Mouse (Mus musculus) brain, embryonic 14.5 days (tissue): ENCODE measurements at regions not wholly inside any gene's neighbourhood (a gene's known extent, or its start where the extent isn't known, plus 50 kb on each side); places are given as distances from the start of the nearest gene placed in this dataset.

Experiments used
- CTCF ChIP-seq: fragments of 200-500 bp; IDR thresholded peaks from 2 replicates; pipeline ENCODE4 v1.5.1; 2012; ENCODE audit warnings: inconsistent platforms, mild to moderate bottlenecking, moderate library complexity, borderline replicate concordance; ENCODE audit not compliant: insufficient read depth, insufficient read length; ENCODE audit errors: extremely low read depth
- POLR2A ChIP-seq: fragments of 200-500 bp; IDR thresholded peaks from 2 replicates; pipeline ENCODE4 v1.6.1; 2012; ENCODE audit warnings: mild to moderate bottlenecking, inconsistent platforms, borderline replicate concordance; ENCODE audit not compliant: poor library complexity, insufficient read depth, insufficient read length, severe bottlenecking; ENCODE audit errors: extremely low read depth

DNA sequence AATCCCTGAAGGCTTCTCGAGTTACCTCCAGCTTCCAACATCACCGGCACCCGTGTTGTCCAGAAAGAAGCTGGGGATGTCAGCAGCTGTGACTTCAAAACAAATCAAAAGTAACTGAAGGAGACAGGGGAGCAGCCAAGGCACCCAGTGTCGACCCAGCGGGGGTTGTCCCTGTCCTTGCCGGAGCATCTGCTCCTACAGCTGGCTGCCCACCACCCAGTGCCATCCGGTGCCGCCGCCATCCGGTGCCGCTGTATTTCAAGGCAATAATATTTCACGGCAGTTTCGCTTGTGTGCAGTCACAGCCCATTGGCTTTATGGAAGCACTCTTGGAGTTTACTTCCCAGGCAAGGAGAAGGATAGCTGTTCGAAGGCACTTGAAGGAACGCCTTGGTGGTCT lies 150.3 kb upstream of the A530016L24Rik start:
- no peak for TF ChIP-seq CTCF
- TF ChIP-seq POLR2A = no peak
